Mouse (Mus musculus): Measurements from ENCODE around the gene Ncs1.

Ncs1 gene

GRCm38 (mm10) chr2:31305684-31306083, 60.1 kb downstream of the Ncs1 start:
- peaks cover 13% of the 10 kb centered on the region for H3K27me3 ChIP-seq (ENCODE audit: insufficient read depth, low read length)
- no peaks in the 10 kb centered on the region for H3K36me3 ChIP-seq (ENCODE audit: insufficient read depth, low read length)
- no peak for TF ChIP-seq POU5F1 (IDR thresholded peaks at IDR 0.05; ENCODE audit: borderline replicate concordance, low read length)
- peak; percentile 62 for TF ChIP-seq CTCF (conservative IDR thresholded peaks at IDR 0.05; ENCODE audit: low read length)
- no peaks in the 10 kb centered on the region for H3K9me3 ChIP-seq (ENCODE audit: low read length)
- H3K4me1 ChIP-seq (replicated peaks; ENCODE audit: low read depth, low read length), result peaks cover 53% of the 10 kb centered on the region
- H3K4me3 ChIP-seq (replicated peaks; ENCODE audit: low read length), result peak overlapping the region; percentile 74

GRCm38 (mm10) chr2:31308257-31308656, 62.6 kb downstream of the Ncs1 start:
- TF ChIP-seq CTCF (conservative IDR thresholded peaks at IDR 0.05; ENCODE audit: low read length) (peak; percentile 96), NANOG (IDR thresholded peaks at IDR 0.05; ENCODE audit: borderline replicate concordance, low read length) (no peak)

GRCm38 (mm10) chr2:31309549-31309948, 63.9 kb downstream of the Ncs1 start:
- peaks cover 53% of the 10 kb centered on the region for H3K4me1 ChIP-seq (replicated peaks; ENCODE audit: low read depth, low read length)
- H3K9me3 ChIP-seq (ENCODE audit: low read length), result no peaks in the 10 kb centered on the region
- peak overlapping the region; percentile 49 for H3K4me3 ChIP-seq (replicated peaks; ENCODE audit: low read length)
- H3K27me3 ChIP-seq (ENCODE audit: insufficient read depth, low read length), result peaks cover 50% of the 10 kb centered on the region
- no peaks in the 10 kb centered on the region for H3K36me3 ChIP-seq (ENCODE audit: insufficient read depth, low read length)
- TF ChIP-seq POU5F1 (IDR thresholded peaks at IDR 0.05; ENCODE audit: borderline replicate concordance, low read length) (no peak), NANOG (IDR thresholded peaks at IDR 0.05; ENCODE audit: borderline replicate concordance, low read length) (no peak), CTCF (conservative IDR thresholded peaks at IDR 0.05; ENCODE audit: low read length) (no peak)

More at GRCm38 (mm10) chr2:31308257-31308656, 62.6 kb downstream of the Ncs1 start:
- Histone ChIP-seq H3K9me3 (ENCODE audit: low read length) (no peaks in the 10 kb centered on the region), H3K27me3 (ENCODE audit: insufficient read depth, low read length) (peaks cover 38% of the 10 kb centered on the region), H3K36me3 (ENCODE audit: insufficient read depth, low read length) (no peaks in the 10 kb centered on the region), H3K4me1 (replicated peaks; ENCODE audit: low read depth, low read length) (peaks cover 53% of the 10 kb centered on the region), H3K4me3 (replicated peaks; ENCODE audit: low read length) (no peak overlapping the region)

DNA sequence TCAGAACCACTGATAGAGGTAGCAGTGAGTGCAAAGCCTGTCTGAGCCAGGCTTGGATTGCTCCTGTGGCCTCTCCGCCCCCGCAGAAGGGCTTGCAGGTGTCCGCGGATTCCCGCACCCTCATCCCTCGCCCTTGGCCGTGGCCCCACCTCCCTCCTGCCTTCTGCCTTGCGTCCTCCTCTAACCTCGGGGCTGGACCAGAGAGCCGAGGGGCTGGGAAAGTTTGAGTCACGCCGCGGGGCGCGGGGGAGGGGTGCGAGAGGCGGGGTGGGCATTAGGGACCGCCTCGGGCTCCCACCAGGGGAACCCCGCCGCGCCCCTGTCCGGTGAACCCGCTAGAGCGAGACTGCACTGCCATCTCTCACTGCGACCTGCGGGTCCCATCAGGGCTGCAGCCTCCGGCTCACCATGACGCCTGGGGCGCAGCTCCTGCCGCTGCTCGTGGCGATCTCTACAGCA, 68.4 kb downstream of the Ncs1 start, which contains the start of gene Hmcn2:
Gene Hmcn2, plus strand, starts transcription at position 409 of the 459 bp plus-strand sequence.
- H3K9me3 ChIP-seq (ENCODE audit: low read length), result no peaks in the 10 kb centered on the region
- no peaks in the 10 kb centered on the region for H3K36me3 ChIP-seq (ENCODE audit: insufficient read depth, low read length)
- H3K27me3 ChIP-seq (ENCODE audit: insufficient read depth, low read length), result peaks cover 89% of the 10 kb centered on the region
- peaks cover 34% of the 10 kb centered on the region for H3K4me1 ChIP-seq (replicated peaks; ENCODE audit: low read depth, low read length)
- peak within 1 kb of the TSS; percentile 67 for H3K4me3 ChIP-seq (replicated peaks; ENCODE audit: low read length)
- TF ChIP-seq POU5F1 (IDR thresholded peaks at IDR 0.05; ENCODE audit: borderline replicate concordance, low read length) (no peak), NANOG (IDR thresholded peaks at IDR 0.05; ENCODE audit: borderline replicate concordance, low read length) (no peak), CTCF (conservative IDR thresholded peaks at IDR 0.05; ENCODE audit: low read length) (no peak)

DNA sequence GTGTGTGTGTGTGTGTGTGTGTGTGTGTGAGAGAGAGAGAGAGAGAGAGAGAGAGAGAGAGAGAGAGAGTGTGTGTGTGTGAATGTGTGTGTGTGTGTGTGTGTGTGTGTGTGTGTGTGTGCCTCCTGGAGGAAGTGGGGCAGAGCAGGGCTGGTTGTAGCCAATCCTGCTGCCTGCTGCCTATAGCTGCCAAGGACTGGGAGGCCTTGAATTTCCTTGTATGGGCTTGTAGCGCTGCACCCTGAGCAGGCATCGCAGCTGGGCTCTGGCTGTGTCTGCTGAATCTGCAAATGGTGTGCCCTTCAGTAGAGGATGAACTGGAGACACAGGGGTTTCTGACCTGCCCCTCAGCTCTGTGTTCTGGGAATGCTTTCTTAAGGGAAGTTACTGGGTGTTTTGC, 72.5 kb downstream of the Ncs1 start:
- TF ChIP-seq POU5F1 (IDR thresholded peaks at IDR 0.05; ENCODE audit: borderline replicate concordance, low read length), result no peak
- no peak for TF ChIP-seq CTCF (conservative IDR thresholded peaks at IDR 0.05; ENCODE audit: low read length)
- no peak for TF ChIP-seq NANOG (IDR thresholded peaks at IDR 0.05; ENCODE audit: borderline replicate concordance, low read length)
- Histone ChIP-seq H3K4me3 (replicated peaks; ENCODE audit: low read length) (no peak overlapping the region), H3K27me3 (ENCODE audit: insufficient read depth, low read length) (peaks cover 59% of the 10 kb centered on the region), H3K9me3 (ENCODE audit: low read length) (no peaks in the 10 kb centered on the region), H3K4me1 (replicated peaks; ENCODE audit: low read depth, low read length) (peaks cover 32% of the 10 kb centered on the region), H3K36me3 (ENCODE audit: insufficient read depth, low read length) (no peaks in the 10 kb centered on the region)

DNA sequence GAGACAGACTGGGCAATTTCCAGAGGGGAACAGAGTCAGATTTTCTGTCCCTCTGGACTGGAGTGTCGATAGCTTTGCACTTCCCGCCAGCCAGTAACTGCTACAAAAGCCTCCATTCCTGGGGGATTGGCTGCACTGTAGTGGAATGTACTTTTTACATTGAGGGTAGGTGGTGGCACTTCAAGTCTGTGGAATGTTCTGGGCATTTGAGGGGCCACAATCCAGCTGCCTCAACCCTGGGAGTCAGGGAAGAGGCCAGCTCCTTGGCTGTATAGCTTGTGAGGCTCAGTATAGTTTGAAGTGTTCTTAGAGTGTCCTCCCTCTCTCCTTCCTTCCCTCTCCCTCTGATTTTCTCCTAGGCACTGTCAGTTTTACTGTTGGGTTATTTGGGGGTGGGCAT, 73.6 kb downstream of the Ncs1 start:
- TF ChIP-seq NANOG (IDR thresholded peaks at IDR 0.05; ENCODE audit: borderline replicate concordance, low read length), result no peak
- no peak for TF ChIP-seq CTCF (conservative IDR thresholded peaks at IDR 0.05; ENCODE audit: low read length)
- TF ChIP-seq POU5F1 (IDR thresholded peaks at IDR 0.05; ENCODE audit: borderline replicate concordance, low read length), result no peak
- H3K27me3 ChIP-seq (ENCODE audit: insufficient read depth, low read length), result peaks cover 49% of the 10 kb centered on the region
- H3K4me3 ChIP-seq (replicated peaks; ENCODE audit: low read length), result no peak overlapping the region

GRCm38 (mm10) chr2:31327186-31327585, 81.6 kb downstream of the Ncs1 start:
- Histone ChIP-seq H3K4me3 (replicated peaks; ENCODE audit: low read length) (no peak overlapping the region), H3K9me3 (ENCODE audit: low read length) (peaks cover 5% of the 10 kb centered on the region; the same call in 1 of the 2 replicates), H3K36me3 (ENCODE audit: insufficient read depth, low read length) (no peaks in the 10 kb centered on the region), H3K4me1 (replicated peaks; ENCODE audit: low read depth, low read length) (peaks cover 27% of the 10 kb centered on the region), H3K27me3 (ENCODE audit: insufficient read depth, low read length) (no peaks in the 10 kb centered on the region)
- TF ChIP-seq POU5F1 (IDR thresholded peaks at IDR 0.05; ENCODE audit: borderline replicate concordance, low read length) (no peak), CTCF (conservative IDR thresholded peaks at IDR 0.05; ENCODE audit: low read length) (no peak), NANOG (IDR thresholded peaks at IDR 0.05; ENCODE audit: borderline replicate concordance, low read length) (no peak)

More for the DNA sequence above, 73.6 kb downstream of the Ncs1 start:
- H3K4me1 ChIP-seq (replicated peaks; ENCODE audit: low read depth, low read length), result peaks cover 29% of the 10 kb centered on the region
- no peaks in the 10 kb centered on the region for H3K9me3 ChIP-seq (ENCODE audit: low read length)
- H3K36me3 ChIP-seq (ENCODE audit: insufficient read depth, low read length), result no peaks in the 10 kb centered on the region

- Histone ChIP-seq H3K9me3 (ENCODE audit: low read length) (no peaks in the 10 kb centered on the region), H3K4me3 (replicated peaks; ENCODE audit: low read length) (no peak overlapping the region), H3K27me3 (ENCODE audit: insufficient read depth, low read length) (peaks cover 15% of the 10 kb centered on the region; the same call in 1 of the 2 replicates), H3K36me3 (ENCODE audit: insufficient read depth, low read length) (no peaks in the 10 kb centered on the region), H3K4me1 (replicated peaks; ENCODE audit: low read depth, low read length) (peaks cover 13% of the 10 kb centered on the region)
- TF ChIP-seq POU5F1 (IDR thresholded peaks at IDR 0.05; ENCODE audit: borderline replicate concordance, low read length) (no peak), CTCF (conservative IDR thresholded peaks at IDR 0.05; ENCODE audit: low read length) (no peak), NANOG (IDR thresholded peaks at IDR 0.05; ENCODE audit: borderline replicate concordance, low read length) (no peak)
Observed at GRCm38 (mm10) chr2:31337706-31338330, 92.2 kb downstream of the Ncs1 start.

DNA sequence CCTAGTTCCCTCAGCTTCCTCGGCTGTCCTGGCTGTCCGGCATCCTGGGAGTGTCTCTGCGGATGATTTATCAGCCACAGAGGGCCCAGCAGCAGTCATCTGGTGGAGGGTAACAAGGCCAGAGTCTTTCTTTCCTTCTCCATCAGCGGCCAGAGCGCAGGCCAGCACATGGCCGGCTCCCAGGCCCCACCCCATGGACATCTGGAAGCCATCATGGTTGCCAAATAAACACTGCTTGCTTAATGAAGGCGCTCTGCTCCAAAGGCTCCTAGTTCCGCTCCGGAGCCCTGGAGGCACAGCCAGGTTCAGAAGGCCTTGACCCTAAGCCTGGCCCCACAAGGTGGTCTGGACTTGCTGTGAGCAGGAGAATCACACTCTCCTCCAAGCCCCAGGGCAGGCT, 94.2 kb downstream of the Ncs1 start:
- Histone ChIP-seq H3K36me3 (ENCODE audit: insufficient read depth, low read length) (no peaks in the 10 kb centered on the region), H3K27me3 (ENCODE audit: insufficient read depth, low read length) (peaks cover 15% of the 10 kb centered on the region; the same call in 1 of the 2 replicates), H3K4me1 (replicated peaks; ENCODE audit: low read depth, low read length) (no peaks in the 10 kb centered on the region), H3K9me3 (ENCODE audit: low read length) (no peaks in the 10 kb centered on the region), H3K4me3 (replicated peaks; ENCODE audit: low read length) (no peak overlapping the region)
- no peak for TF ChIP-seq NANOG (IDR thresholded peaks at IDR 0.05; ENCODE audit: borderline replicate concordance, low read length)
- TF ChIP-seq CTCF (conservative IDR thresholded peaks at IDR 0.05; ENCODE audit: low read length), result no peak

Data from E14TG2a.4 (cell line).